Mouse (Mus musculus): ENCODE data around the gene Mtmr6. TPM values are rescaled to one million over a fixed set of nuclear protein-coding genes. Genes with fewer than 3 reads are reported as not detected.

Mtmr6 gene
- polyA plus RNA-seq, 1 experiment, result 36.6 TPM

- H3K27me3 ChIP-seq (ENCODE audit: control insufficient read depth, insufficient read depth, low read length, poor library complexity, severe bottlenecking), result no peaks in the 10 kb centered on the region
- no peak for TF ChIP-seq CTCF (IDR thresholded peaks at IDR 0.05; ENCODE audit: low read depth, low read length)
- H3K9me3 ChIP-seq (replicated peaks; ENCODE audit: control insufficient read depth, insufficient read depth, low read length, poor library complexity, severe bottlenecking), result no peaks in the 10 kb centered on the region
- H3K27ac ChIP-seq (ENCODE audit: insufficient read depth, low read length), result no peak overlapping the region
- H3K9ac ChIP-seq (ENCODE audit: low read depth, poor library complexity, severe bottlenecking), result no peak overlapping the region
- H3K36me3 ChIP-seq (ENCODE audit: control insufficient read depth, insufficient read depth, low read length, poor library complexity, severe bottlenecking), result no peaks in the 10 kb centered on the region
- no peak overlapping the region for H3K4me3 ChIP-seq (ENCODE audit: low read depth, low read length)
- no peaks in the 10 kb centered on the region for H3K4me1 ChIP-seq (ENCODE audit: control insufficient read depth, insufficient read depth, low read length)
Observed at GRCm38 (mm10) chr14:60256356-60256755, 8.7 kb upstream of the Mtmr6 start.

DNA sequence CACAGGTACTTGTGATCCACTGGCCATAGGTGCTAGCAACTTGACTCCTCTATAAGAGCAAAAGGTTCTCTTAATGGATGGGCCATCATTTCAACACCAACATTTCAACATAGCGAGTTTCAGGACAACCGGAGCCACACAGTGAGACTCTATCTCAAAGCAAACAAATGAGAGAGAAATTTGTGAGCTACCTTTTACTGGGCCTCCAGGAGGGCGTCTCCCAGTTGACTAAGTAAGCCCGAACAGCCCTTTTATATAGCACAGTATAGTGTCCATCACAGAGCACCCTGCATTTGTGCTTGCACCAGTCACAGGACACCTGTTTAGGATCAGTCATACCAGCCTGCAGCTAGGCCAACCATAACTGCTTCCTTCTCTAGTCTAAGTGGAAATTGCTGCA lies 7.9 kb upstream of the Mtmr6 start:
- Histone ChIP-seq H3K4me1 (ENCODE audit: control insufficient read depth, insufficient read depth, low read length) (no peaks in the 10 kb centered on the region), H3K27ac (ENCODE audit: insufficient read depth, low read length) (no peak overlapping the region), H3K4me3 (ENCODE audit: low read depth, low read length) (no peak overlapping the region), H3K27me3 (ENCODE audit: control insufficient read depth, insufficient read depth, low read length, poor library complexity, severe bottlenecking) (no peaks in the 10 kb centered on the region), H3K9me3 (replicated peaks; ENCODE audit: control insufficient read depth, insufficient read depth, low read length, poor library complexity, severe bottlenecking) (no peaks in the 10 kb centered on the region), H3K36me3 (ENCODE audit: control insufficient read depth, insufficient read depth, low read length, poor library complexity, severe bottlenecking) (no peaks in the 10 kb centered on the region), H3K9ac (ENCODE audit: low read depth, poor library complexity, severe bottlenecking) (no peak overlapping the region)
- TF ChIP-seq CTCF (IDR thresholded peaks at IDR 0.05; ENCODE audit: low read depth, low read length) (no peak), EP300 (IDR thresholded peaks at IDR 0.05; ENCODE audit: insufficient read depth, low read depth, low read length) (no peak), POLR2A (IDR thresholded peaks at IDR 0.05; ENCODE audit: insufficient read depth, low read length) (no peak)

DNA sequence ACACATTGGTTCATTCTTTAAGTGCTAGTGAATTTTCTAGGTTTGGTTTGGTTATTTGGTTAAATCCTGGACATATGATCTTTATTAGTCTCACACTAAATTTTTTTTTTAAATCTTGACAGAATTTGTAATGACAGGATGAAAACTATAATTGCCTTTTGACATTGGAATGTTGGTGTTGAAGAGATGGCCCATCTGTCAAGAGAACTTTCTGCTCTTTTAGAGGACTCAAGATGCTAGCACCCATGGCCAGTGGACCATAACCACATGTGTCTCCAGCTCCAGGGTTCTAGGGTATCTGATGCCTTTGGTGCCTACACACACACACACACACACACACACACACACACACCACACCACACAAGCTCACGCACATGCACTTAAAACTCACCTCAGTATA lies 7.2 kb upstream of the Mtmr6 start:
- Histone ChIP-seq H3K27ac (ENCODE audit: insufficient read depth, low read length) (no peak overlapping the region), H3K9ac (ENCODE audit: low read depth, poor library complexity, severe bottlenecking) (no peak overlapping the region), H3K9me3 (replicated peaks; ENCODE audit: control insufficient read depth, insufficient read depth, low read length, poor library complexity, severe bottlenecking) (no peaks in the 10 kb centered on the region), H3K4me1 (ENCODE audit: control insufficient read depth, insufficient read depth, low read length) (no peaks in the 10 kb centered on the region), H3K4me3 (ENCODE audit: low read depth, low read length) (no peak overlapping the region), H3K36me3 (ENCODE audit: control insufficient read depth, insufficient read depth, low read length, poor library complexity, severe bottlenecking) (no peaks in the 10 kb centered on the region), H3K27me3 (ENCODE audit: control insufficient read depth, insufficient read depth, low read length, poor library complexity, severe bottlenecking) (no peaks in the 10 kb centered on the region)
- TF ChIP-seq CTCF (IDR thresholded peaks at IDR 0.05; ENCODE audit: low read depth, low read length), result no peak
- TF ChIP-seq EP300 (IDR thresholded peaks at IDR 0.05; ENCODE audit: insufficient read depth, low read depth, low read length), result no peak
- no peak for TF ChIP-seq POLR2A (IDR thresholded peaks at IDR 0.05; ENCODE audit: insufficient read depth, low read length)

DNA sequence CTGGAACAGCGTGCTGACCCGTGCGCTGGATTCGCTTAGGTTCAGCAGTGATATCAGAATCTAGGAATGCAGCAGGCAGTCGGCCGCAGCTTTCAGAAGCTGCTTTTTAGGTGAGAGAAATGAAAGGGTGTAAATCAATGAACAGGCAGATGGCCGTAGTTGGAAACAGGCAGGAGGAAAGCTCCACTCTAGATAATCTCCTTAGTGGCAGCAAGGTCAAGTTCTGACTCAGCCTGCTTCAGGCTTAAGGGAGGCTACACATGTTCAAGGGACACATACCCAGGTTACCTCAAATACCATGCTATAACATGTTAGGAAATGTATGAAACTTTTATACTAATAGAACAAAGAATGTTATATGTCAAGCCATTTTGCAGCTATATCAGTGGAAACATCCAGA lies 2.7 kb upstream of the Mtmr6 start:
- TF ChIP-seq CTCF (IDR thresholded peaks at IDR 0.05; ENCODE audit: low read depth, low read length) (no peak), EP300 (IDR thresholded peaks at IDR 0.05; ENCODE audit: insufficient read depth, low read depth, low read length) (no peak), POLR2A (IDR thresholded peaks at IDR 0.05; ENCODE audit: insufficient read depth, low read length) (no peak)
- Histone ChIP-seq H3K9ac (ENCODE audit: low read depth, poor library complexity, severe bottlenecking) (no peak overlapping the region), H3K4me1 (ENCODE audit: control insufficient read depth, insufficient read depth, low read length) (no peaks in the 10 kb centered on the region)

DNA sequence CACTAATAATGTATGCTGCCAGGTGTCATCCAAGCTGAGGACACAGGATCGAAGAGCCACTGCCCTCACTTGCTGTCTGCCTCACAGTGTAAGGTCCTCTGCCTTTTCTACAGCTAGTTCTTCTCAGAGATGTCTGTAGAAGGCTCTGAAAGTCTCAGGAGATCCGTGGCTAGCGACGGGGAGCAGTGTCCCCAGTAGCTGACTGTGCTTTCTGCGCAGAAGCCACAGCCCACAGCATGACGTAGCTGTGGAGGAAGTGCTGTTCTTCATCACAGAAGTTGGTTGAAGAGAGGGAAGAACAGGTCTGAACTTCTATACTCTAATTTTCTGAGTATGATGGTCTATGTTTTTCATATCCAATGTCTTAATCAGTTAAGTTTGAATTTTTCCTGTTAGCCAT lies 4.3 kb downstream of the Mtmr6 start:
- Histone ChIP-seq H3K27ac (ENCODE audit: insufficient read depth, low read length) (no peak overlapping the region), H3K9ac (ENCODE audit: low read depth, poor library complexity, severe bottlenecking) (no peak overlapping the region), H3K36me3 (ENCODE audit: control insufficient read depth, insufficient read depth, low read length, poor library complexity, severe bottlenecking) (no peaks in the 10 kb centered on the region), H3K27me3 (ENCODE audit: control insufficient read depth, insufficient read depth, low read length, poor library complexity, severe bottlenecking) (no peaks in the 10 kb centered on the region), H3K4me3 (ENCODE audit: low read depth, low read length) (no peak overlapping the region), H3K9me3 (replicated peaks; ENCODE audit: control insufficient read depth, insufficient read depth, low read length, poor library complexity, severe bottlenecking) (no peaks in the 10 kb centered on the region), H3K4me1 (ENCODE audit: control insufficient read depth, insufficient read depth, low read length) (no peaks in the 10 kb centered on the region)
- TF ChIP-seq POLR2A (IDR thresholded peaks at IDR 0.05; ENCODE audit: insufficient read depth, low read length) (no peak), CTCF (IDR thresholded peaks at IDR 0.05; ENCODE audit: low read depth, low read length) (no peak), EP300 (IDR thresholded peaks at IDR 0.05; ENCODE audit: insufficient read depth, low read depth, low read length) (no peak)

More for the DNA sequence above, 2.7 kb upstream of the Mtmr6 start:
- H3K27ac ChIP-seq (ENCODE audit: insufficient read depth, low read length), result no peak overlapping the region
- no peaks in the 10 kb centered on the region for H3K9me3 ChIP-seq (replicated peaks; ENCODE audit: control insufficient read depth, insufficient read depth, low read length, poor library complexity, severe bottlenecking)
- no peaks in the 10 kb centered on the region for H3K27me3 ChIP-seq (ENCODE audit: control insufficient read depth, insufficient read depth, low read length, poor library complexity, severe bottlenecking)
- H3K4me3 ChIP-seq (ENCODE audit: low read depth, low read length), result no peak overlapping the region
- no peaks in the 10 kb centered on the region for H3K36me3 ChIP-seq (ENCODE audit: control insufficient read depth, insufficient read depth, low read length, poor library complexity, severe bottlenecking)

DNA sequence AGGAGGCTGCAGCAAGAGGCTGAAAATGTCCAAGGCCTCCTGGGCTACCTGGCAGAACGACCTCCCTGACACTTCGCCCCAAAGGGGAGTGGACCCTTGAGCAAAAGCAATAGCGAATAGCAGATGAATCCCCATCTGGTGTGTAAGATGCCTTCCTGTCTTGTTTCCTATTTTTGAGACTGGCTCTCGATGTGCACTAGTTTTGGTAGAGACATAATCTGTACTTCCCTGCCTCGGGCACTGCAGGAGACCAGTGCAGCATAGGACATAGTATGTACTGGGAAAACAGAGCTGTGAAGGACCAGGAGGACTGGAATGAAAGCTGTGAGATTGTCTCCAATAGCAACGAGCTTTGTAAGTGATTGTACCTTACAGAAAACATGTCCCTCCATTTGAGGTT lies 8.3 kb downstream of the Mtmr6 start:
- H3K27ac ChIP-seq (ENCODE audit: insufficient read depth, low read length), result no peak overlapping the region
- no peaks in the 10 kb centered on the region for H3K27me3 ChIP-seq (ENCODE audit: control insufficient read depth, insufficient read depth, low read length, poor library complexity, severe bottlenecking)

More for the DNA sequence above, 8.3 kb downstream of the Mtmr6 start:
- no peaks in the 10 kb centered on the region for H3K4me1 ChIP-seq (ENCODE audit: control insufficient read depth, insufficient read depth, low read length)
- H3K9ac ChIP-seq (ENCODE audit: low read depth, poor library complexity, severe bottlenecking), result no peak overlapping the region
- H3K36me3 ChIP-seq (ENCODE audit: control insufficient read depth, insufficient read depth, low read length, poor library complexity, severe bottlenecking), result no peaks in the 10 kb centered on the region
- H3K4me3 ChIP-seq (ENCODE audit: low read depth, low read length), result no peak overlapping the region
- no peaks in the 10 kb centered on the region for H3K9me3 ChIP-seq (replicated peaks; ENCODE audit: control insufficient read depth, insufficient read depth, low read length, poor library complexity, severe bottlenecking)
- TF ChIP-seq POLR2A (IDR thresholded peaks at IDR 0.05; ENCODE audit: insufficient read depth, low read length) (no peak), CTCF (IDR thresholded peaks at IDR 0.05; ENCODE audit: low read depth, low read length) (no peak), EP300 (IDR thresholded peaks at IDR 0.05; ENCODE audit: insufficient read depth, low read depth, low read length) (no peak)
